ENCODE assay signal across 17 mouse cellular contexts in genomic region chr5:107759121-107759520, GRCm38 (mm10). TPM values are rescaled to one million over a fixed set of nuclear protein-coding genes. Genes with fewer than 3 reads are reported as not detected.
DNase-seq lines count a peak whose midpoint lies in the region; ATAC-seq and TF ChIP-seq lines count a peak whose summit lies in the region.
"Had no signal": no experiment of that assay in that cellular context is flagged by ENCODE, and none has a peak within 500 bp of the region (broad histone marks: within the 10 kb centered on the region; RNA-seq: fewer than 3 reads in every experiment).

No protein-coding gene starts in this region.

- TF ChIP-seq EP300 in MEL (IDR thresholded peaks at IDR 0.05; ENCODE audit: low read depth in 1 of 2, low read length in 2 of 2), result peak; percentile 99 to 100

- H3K4me3 ChIP-seq in MEL (ENCODE audit: control insufficient read depth in 1 of 2, insufficient read depth in 1 of 2, low read depth in 2 of 2, low read length in 2 of 2), result no peak overlapping the region
- H3K4me3 ChIP-seq in liver, embryonic 16.5 days (ENCODE audit: low read depth, low read length), result no peak overlapping the region
- H3K4me3 ChIP-seq in embryonic facial prominence, embryonic 10.5 days, result no peak overlapping the region
- no peak overlapping the region for H3K4me3 ChIP-seq in thymus, adult 2 months (ENCODE audit: control insufficient read depth, insufficient read depth, low read length)
- H3K4me3 ChIP-seq: hindbrain, embryonic 15.5 days; midbrain, embryonic 12.5 days; neural tube, embryonic 13.5 days had no signal

- H3K9ac ChIP-seq in MEL (ENCODE audit: control insufficient read depth, low read depth, low read length, poor library complexity, severe bottlenecking), result no peak overlapping the region
- no peak overlapping the region for H3K9ac ChIP-seq in liver, embryonic 16.5 days (ENCODE audit: low read depth, low read length)
- H3K9ac ChIP-seq: hindbrain, embryonic 15.5 days; lung, embryonic 14.5 days; midbrain, embryonic 12.5 days; neural tube, embryonic 13.5 days had no signal

- H3K79me2 ChIP-seq in MEL (ENCODE audit: control insufficient read depth, insufficient read depth, low read length, poor library complexity), result no peaks in the 10 kb centered on the region

- peak; percentile 100 for DNase-seq in 416B (ENCODE audit: low read depth)
- DNase-seq in MEL (ENCODE audit: low read depth, low spot score), result peak; percentile 97
- no peak for DNase-seq in embryonic facial prominence, embryonic 10.5 days (ENCODE audit: low spot score)
- DNase-seq in thymus, adult 18-20 months, result no peak
- no peak for DNase-seq in thymus, adult 2 months
- DNase-seq in spleen, postnatal 14 days (ENCODE audit: low spot score in 2 of 2), result no peak
- DNase-seq: gastrocnemius, postnatal 25 days; kidney, postnatal 10 days; lung, embryonic 14.5 days had no signal

- ATAC-seq in erythroid progenitor cell, adult 5-6 weeks (replicated peaks; ENCODE audit: low FRiP score, poor library complexity, severe bottlenecking), result peak; percentile 42; the same call in 1 of the 2 replicates
- peak; percentile 84 for ATAC-seq in liver, embryonic 16.5 days (ENCODE audit: low read depth)
- ATAC-seq: forebrain, embryonic 16.5 days had no signal

- no peak overlapping the region for H3K4me2 ChIP-seq in liver, embryonic 16.5 days (ENCODE audit: low read depth, low read length)
- H3K4me2 ChIP-seq: hindbrain, embryonic 15.5 days; lung, embryonic 14.5 days; midbrain, embryonic 12.5 days; neural tube, embryonic 13.5 days had no signal

- 18% methylated on average over 5 of the region's 5 CpGs for WGBS in liver, embryonic 16.5 days (ENCODE audit: insufficient replicate concordance)
- WGBS in embryonic facial prominence, embryonic 10.5 days, result 75% methylated on average over 5 of the region's 5 CpGs
- 25% methylated on average over 5 of the region's 5 CpGs for WGBS in thymus, adult 2 months

- peaks cover 0 to 8% of the 10 kb centered on the region in 2 experiments; a peak in 3 of 4 replicates for H3K4me1 ChIP-seq in MEL (ENCODE audit: control insufficient read depth in 1 of 2, insufficient read depth in 2 of 2, low read length in 2 of 2)
- peaks cover 9% of the 10 kb centered on the region for H3K4me1 ChIP-seq in liver, embryonic 16.5 days (ENCODE audit: control insufficient read depth, low read depth, low read length)
- H3K4me1 ChIP-seq in embryonic facial prominence, embryonic 10.5 days, result no peaks in the 10 kb centered on the region
- H3K4me1 ChIP-seq in thymus, adult 2 months (replicated peaks; ENCODE audit: control insufficient read depth, insufficient read depth, low read length), result peaks cover 10% of the 10 kb centered on the region
- H3K4me1 ChIP-seq: hindbrain, embryonic 15.5 days; midbrain, embryonic 12.5 days; neural tube, embryonic 13.5 days had no signal

- H3K9me3 ChIP-seq in MEL (replicated peaks; ENCODE audit: insufficient read depth, low read length), result no peaks in the 10 kb centered on the region
- no peaks in the 10 kb centered on the region for H3K9me3 ChIP-seq in liver, embryonic 16.5 days (replicated peaks; ENCODE audit: control insufficient read depth, low read length)
- no peaks in the 10 kb centered on the region for H3K9me3 ChIP-seq in embryonic facial prominence, embryonic 10.5 days
- H3K9me3 ChIP-seq: hindbrain, embryonic 15.5 days; midbrain, embryonic 12.5 days; neural tube, embryonic 13.5 days had no signal

- peaks cover 0 to 12% of the 10 kb centered on the region in 2 experiments; a peak in 2 of 4 replicates for H3K36me3 ChIP-seq in MEL (ENCODE audit: control insufficient read depth in 1 of 2, insufficient read depth in 2 of 2, low read length in 2 of 2)
- peaks cover 9% of the 10 kb centered on the region for H3K36me3 ChIP-seq in liver, embryonic 16.5 days (ENCODE audit: control insufficient read depth, insufficient read depth)
- peaks cover 20% of the 10 kb centered on the region for H3K36me3 ChIP-seq in embryonic facial prominence, embryonic 10.5 days (replicated peaks)
- H3K36me3 ChIP-seq in thymus, adult 2 months (ENCODE audit: control insufficient read depth, insufficient read depth, low read length), result no peaks in the 10 kb centered on the region
- H3K36me3 ChIP-seq: hindbrain, embryonic 15.5 days; midbrain, embryonic 12.5 days had no signal

- TF ChIP-seq RAD21 in MEL (IDR thresholded peaks at IDR 0.05; ENCODE audit: low read depth, low read length), result no peak

- H3K27ac ChIP-seq in MEL (ENCODE audit: control insufficient read depth, low read depth, low read length), result no peak overlapping the region
- H3K27ac ChIP-seq in liver, embryonic 16.5 days (ENCODE audit: low read length), result no peak overlapping the region
- no peak overlapping the region for H3K27ac ChIP-seq in embryonic facial prominence, embryonic 10.5 days (replicated peaks)
- H3K27ac ChIP-seq in thymus, adult 2 months (ENCODE audit: control insufficient read depth, insufficient read depth, low read length), result no peak overlapping the region
- H3K27ac ChIP-seq: hindbrain, embryonic 15.5 days; midbrain, embryonic 12.5 days; neural tube, embryonic 13.5 days had no signal

- no peaks in the 10 kb centered on the region for H3K27me3 ChIP-seq in MEL (ENCODE audit: control insufficient read depth in 1 of 2, insufficient read depth in 2 of 2, low read length in 2 of 2)
- no peaks in the 10 kb centered on the region for H3K27me3 ChIP-seq in liver, embryonic 16.5 days (ENCODE audit: control insufficient read depth, insufficient read depth, low read depth, low read length)
- H3K27me3 ChIP-seq in embryonic facial prominence, embryonic 10.5 days (replicated peaks; ENCODE audit: low read depth, poor library complexity, severe bottlenecking), result no peaks in the 10 kb centered on the region
- no peaks in the 10 kb centered on the region for H3K27me3 ChIP-seq in thymus, adult 2 months (ENCODE audit: control insufficient read depth, insufficient read depth, low read length)
- H3K27me3 ChIP-seq: hindbrain, embryonic 15.5 days; midbrain, embryonic 12.5 days; neural tube, embryonic 13.5 days had no signal

- no peak for TF ChIP-seq POLR2A in MEL (IDR thresholded peaks at IDR 0.05; ENCODE audit: control insufficient read depth in 1 of 2, insufficient read depth in 1 of 2, low read depth in 1 of 2, low read length in 2 of 2, poor library complexity in 1 of 2)
- TF ChIP-seq POLR2A in thymus, adult 2 months (IDR thresholded peaks at IDR 0.05; ENCODE audit: control insufficient read depth, extremely low read depth, insufficient read depth, low read length, poor library complexity), result no peak

- no peak for TF ChIP-seq CTCF in MEL (IDR thresholded peaks at IDR 0.05 in 2 of 3, conservative IDR thresholded peaks at IDR 0.05 in 1 of 3; ENCODE audit: control insufficient read depth in 1 of 3, insufficient read depth in 1 of 3, low read depth in 2 of 3, low read length in 3 of 3, poor library complexity in 1 of 3, severe bottlenecking in 1 of 3)
- no peak for TF ChIP-seq CTCF in thymus, adult 2 months (IDR thresholded peaks at IDR 0.05; ENCODE audit: borderline replicate concordance, control insufficient read depth, extremely low read depth, insufficient read depth, low read length, poor library complexity)

TF ChIP-seq in MEL, 35 proteins besides CTCF, POLR2A, EP300 and RAD21 (continues in another document):
- TF ChIP-seq ZMIZ1 (IDR thresholded peaks at IDR 0.05; ENCODE audit: low read depth, low read length), result 0 out of 2 replicates have a peak, but pooled peaks have one; percentile 30
- TF ChIP-seq GABPA (IDR thresholded peaks at IDR 0.05; ENCODE audit: low read depth, low read length), result peak; percentile 26; the same call in 1 of the 2 replicates
- TF ChIP-seq MAFK (IDR thresholded peaks at IDR 0.05; ENCODE audit: borderline replicate concordance, low read depth, low read length), result peak; percentile 97
- peak; percentile 100 for TF ChIP-seq TCF12 (IDR thresholded peaks at IDR 0.05; ENCODE audit: low read depth, low read length)
- TF ChIP-seq RCOR1 (IDR thresholded peaks at IDR 0.05; ENCODE audit: low read depth, low read length), result peak; percentile 100
- no peak for TF ChIP-seq POLR2AphosphoS5 (IDR thresholded peaks at IDR 0.05; ENCODE audit: borderline replicate concordance, low read depth, low read length)
- peak; percentile 7; the same call in 1 of the 2 replicates for TF ChIP-seq ZNF384 (IDR thresholded peaks at IDR 0.05; ENCODE audit: low read depth, low read length)
- TF ChIP-seq JUND (IDR thresholded peaks at IDR 0.05; ENCODE audit: low read depth, low read length), result peak; percentile 79; the same call in 1 of the 2 replicates
- peak; percentile 60; the same call in 1 of the 2 replicates for TF ChIP-seq TBP (IDR thresholded peaks at IDR 0.05; ENCODE audit: low read depth, low read length)
- TF ChIP-seq POLR2AphosphoS2 (IDR thresholded peaks at IDR 0.05; ENCODE audit: low read length), result peak; percentile 62; the same call in 1 of the 2 replicates
- no peak for TF ChIP-seq CHD1 (IDR thresholded peaks at IDR 0.05; ENCODE audit: low read depth, low read length)
- TF ChIP-seq MYB (IDR thresholded peaks at IDR 0.05; ENCODE audit: low read depth, low read length), result peak; percentile 83
- TF ChIP-seq MAX (IDR thresholded peaks at IDR 0.05; ENCODE audit: low read length), result peak; percentile 83
- peak; percentile 49 for TF ChIP-seq CHD2 (IDR thresholded peaks at IDR 0.05; ENCODE audit: low read length)
- TF ChIP-seq SMC3 (IDR thresholded peaks at IDR 0.05; ENCODE audit: low read depth, low read length), result peak; percentile 18; the same call in 1 of the 2 replicates
- peak; percentile 88 for TF ChIP-seq SIN3A (IDR thresholded peaks at IDR 0.05; ENCODE audit: low read length)
- TF ChIP-seq ZKSCAN1 (IDR thresholded peaks at IDR 0.05; ENCODE audit: low read depth, low read length), result no peak
- peak; percentile 87 for TF ChIP-seq MXI1 (IDR thresholded peaks at IDR 0.05; ENCODE audit: low read depth, low read length)
- TF ChIP-seq UBTF (IDR thresholded peaks at IDR 0.05; ENCODE audit: borderline replicate concordance, insufficient read depth, low read depth, low read length), result no peak
- TF ChIP-seq BHLHE40 (IDR thresholded peaks at IDR 0.05; ENCODE audit: borderline replicate concordance, low read depth, low read length), result peak; percentile 95
- no peak for TF ChIP-seq HCFC1 (IDR thresholded peaks at IDR 0.05; ENCODE audit: low read depth, low read length)

RNA-seq across cellular contexts. Expression of gene Gfi1, which starts 33.3 kb away (rescaled TPM):
- total RNA-seq in MEL (2012; rRNA removed), result not detected in 2 replicates
- under 1 TPM in 1 of 2 experiments, not detected in 1; 0.04 TPM for polyA plus RNA-seq in MEL (2012; ENCODE audit: insufficient read depth in 1 of 2, insufficient read length in 2 of 2, low read depth in 1 of 2, low replicate concordance in 2 of 2, missing spikeins in 1 of 2)
- total RNA-seq in erythroid progenitor cell, adult 5-6 weeks (2015; ENCODE audit: low replicate concordance), result 4.7 and 5.0 TPM in 2 replicates
- total RNA-seq in erythroid progenitor cell, adult 5-6 weeks (2017; ENCODE audit: low replicate concordance), result 4.5 and 6.3 TPM in 2 replicates
- 1.4 and 1.5 TPM in 2 replicates for polyA plus RNA-seq in liver, embryonic 16.5 days (2015; fragmentation: Nextera tagmentation; extraction: Ambion mirVana)
- polyA plus RNA-seq in embryonic facial prominence, embryonic 10.5 days (2016; fragmentation: Nextera tagmentation; extraction: Ambion mirVana), result 0.05 TPM in 1 of 2 replicates, not detected in the other
- polyA plus RNA-seq in thymus, adult 2 months (2012; rRNA removed), result 191 and 219 TPM in 2 replicates
- total RNA-seq: left cerebral cortex, postnatal 10 days had no signal
- polyA plus RNA-seq: embryonic facial prominence, embryonic 11.5 days; forebrain, embryonic 16.5 days; hindbrain, embryonic 15.5 days; midbrain, embryonic 12.5 days had no signal

Comparison
In these comparisons a context has a peak if more than half of its experiments do, and no peak if none do; other contexts are left out.
1. DNase-seq: peak in 416B (single experiment) and MEL (single experiment); none in embryonic facial prominence, embryonic 10.5 days (single experiment), thymus, adult 18-20 months (0 of 2), thymus, adult 2 months (single experiment) and spleen, postnatal 14 days (0 of 2).
2. RNA of gene Gfi1, which starts 33.3 kb away (polyA plus RNA-seq): 191 to 219 TPM in thymus, adult 2 months; 1.4 to 1.5 TPM in liver, embryonic 16.5 days, 0.04 TPM in MEL and 0.05 TPM in embryonic facial prominence, embryonic 10.5 days; every median in the first group is over 10 times any median in the second.